8 mouse cellular contexts compared by ENCODE assay signal in the genomic region with DNA sequence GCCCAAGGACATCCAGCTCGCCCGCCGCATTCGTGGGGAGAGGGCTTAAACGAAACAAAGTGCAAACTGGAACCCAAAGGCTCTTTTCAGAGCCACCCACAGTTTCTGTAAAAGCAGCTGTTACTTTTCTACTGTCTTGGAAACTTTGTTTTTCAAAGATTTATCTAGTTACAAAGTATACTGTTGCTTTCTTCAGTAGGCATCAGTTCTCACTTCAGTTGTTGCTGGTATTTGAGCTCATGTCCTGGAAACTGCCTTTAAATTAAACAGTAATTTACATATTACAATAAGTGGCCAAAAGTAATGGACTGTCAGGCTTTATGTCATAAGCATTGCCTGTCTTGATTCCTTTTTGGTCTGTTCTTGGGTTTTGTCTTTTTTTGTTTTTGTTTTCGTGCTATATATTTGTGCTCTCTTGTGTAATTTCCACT. TPM values are rescaled to one million over a fixed set of nuclear protein-coding genes. Genes with fewer than 3 reads are reported as not detected.
DNase-seq lines count a peak whose midpoint lies in the region; ATAC-seq and TF ChIP-seq lines count a peak whose summit lies in the region.

No protein-coding gene starts in this region.

- ATAC-seq in megakaryocyte, adult 5-6 weeks (ENCODE audit: poor library complexity, severe bottlenecking), result no peak
- ATAC-seq in embryonic facial prominence, embryonic 13.5 days (ENCODE audit: insufficient number of reproducible peaks, insufficient read depth, low FRiP score, low TSS enrichment, low read depth), result no peak
- no peak for ATAC-seq in limb, embryonic 13.5 days (ENCODE audit: low FRiP score, low read depth)
- no peak for ATAC-seq in stomach, postnatal 0 days (ENCODE audit: low FRiP score, low TSS enrichment)
- no peak for ATAC-seq in erythroid progenitor cell, adult 5-6 weeks (replicated peaks; ENCODE audit: low FRiP score, poor library complexity, severe bottlenecking)

- peak overlapping the region; percentile 73 for H3K9ac ChIP-seq in embryonic facial prominence, embryonic 13.5 days
- H3K9ac ChIP-seq in limb, embryonic 13.5 days, result peak overlapping the region; percentile 65
- peak overlapping the region; percentile 47 for H3K9ac ChIP-seq in stomach, postnatal 0 days (ENCODE audit: low read length)

- peak overlapping the region; percentile 87 for H3K27ac ChIP-seq in embryonic facial prominence, embryonic 13.5 days
- peak overlapping the region; percentile 76 for H3K27ac ChIP-seq in limb, embryonic 13.5 days
- H3K27ac ChIP-seq in stomach, postnatal 0 days (replicated peaks), result 0 out of 2 replicates have a peak overlapping the region, but pooled peaks have one; percentile 18
- H3K27ac ChIP-seq in cerebellum, adult 2 months (ENCODE audit: insufficient read depth, low read length), result no peak overlapping the region

- peak overlapping the region; percentile 67 for H3K4me2 ChIP-seq in embryonic facial prominence, embryonic 13.5 days
- H3K4me2 ChIP-seq in limb, embryonic 13.5 days (replicated peaks), result peak overlapping the region; percentile 65
- peak overlapping the region; percentile 40 for H3K4me2 ChIP-seq in stomach, postnatal 0 days (replicated peaks; ENCODE audit: low read depth)

- H3K36me3 ChIP-seq in megakaryocyte, embryonic 14.5 days (replicated peaks; ENCODE audit: low read length), result no peaks in the 10 kb centered on the region
- H3K36me3 ChIP-seq in embryonic facial prominence, embryonic 13.5 days, result no peaks in the 10 kb centered on the region
- H3K36me3 ChIP-seq in limb, embryonic 13.5 days, result no peaks in the 10 kb centered on the region
- no peaks in the 10 kb centered on the region for H3K36me3 ChIP-seq in stomach, postnatal 0 days (ENCODE audit: control insufficient read depth, insufficient read depth, low read length)

- DNase-seq in stomach, postnatal 0 days (ENCODE audit: low spot score), result no peak
- no peak for DNase-seq in adrenal gland, adult (ENCODE audit: inconsistent age in 2 of 2, low spot score in 1 of 2)
- DNase-seq in cerebellum, adult 2 months, result no peak

- peak overlapping the region; percentile 87 for H3K4me3 ChIP-seq in megakaryocyte, embryonic 14.5 days (replicated peaks)
- peak overlapping the region; percentile 42 for H3K4me3 ChIP-seq in embryonic facial prominence, embryonic 13.5 days
- H3K4me3 ChIP-seq in limb, embryonic 13.5 days, result peak overlapping the region; percentile 42
- H3K4me3 ChIP-seq in stomach, postnatal 0 days (ENCODE audit: low read depth, low read length), result peak overlapping the region; percentile 20
- no peak overlapping the region for H3K4me3 ChIP-seq in cerebellum, adult 2 months (replicated peaks; ENCODE audit: insufficient read depth, low read depth, low read length)

- no peak for TF ChIP-seq CTCF in stomach, postnatal 0 days (IDR thresholded peaks at IDR 0.05; ENCODE audit: low read depth)
- no peak for TF ChIP-seq CTCF in cerebellum, adult 2 months (IDR thresholded peaks at IDR 0.05; ENCODE audit: borderline replicate concordance, insufficient read depth, low read depth, low read length)

- no peak for TF ChIP-seq POLR2A in cerebellum, adult 2 months (IDR thresholded peaks at IDR 0.05; ENCODE audit: borderline replicate concordance, insufficient read depth, low read length)

- TF ChIP-seq EP300 in stomach, postnatal 0 days (optimal IDR thresholded peaks at IDR 0.05), result no peak

- H3K27me3 ChIP-seq in megakaryocyte, embryonic 14.5 days (replicated peaks), result no peaks in the 10 kb centered on the region
- no peaks in the 10 kb centered on the region for H3K27me3 ChIP-seq in embryonic facial prominence, embryonic 13.5 days
- H3K27me3 ChIP-seq in limb, embryonic 13.5 days, result no peaks in the 10 kb centered on the region
- no peaks in the 10 kb centered on the region for H3K27me3 ChIP-seq in stomach, postnatal 0 days (ENCODE audit: control insufficient read depth, insufficient read depth, low read length)
- H3K27me3 ChIP-seq in cerebellum, adult 2 months (ENCODE audit: control insufficient read depth, insufficient read depth, low read length), result no peaks in the 10 kb centered on the region

- peaks cover 55% of the 10 kb centered on the region for H3K4me1 ChIP-seq in megakaryocyte, embryonic 14.5 days
- H3K4me1 ChIP-seq in embryonic facial prominence, embryonic 13.5 days, result peaks cover 19% of the 10 kb centered on the region; the same call in 1 of the 2 replicates
- H3K4me1 ChIP-seq in limb, embryonic 13.5 days, result peaks cover 27% of the 10 kb centered on the region
- H3K4me1 ChIP-seq in stomach, postnatal 0 days (replicated peaks; ENCODE audit: control insufficient read depth, insufficient read depth), result no peaks in the 10 kb centered on the region
- H3K4me1 ChIP-seq in cerebellum, adult 2 months (ENCODE audit: control insufficient read depth, insufficient read depth, low read length), result no peaks in the 10 kb centered on the region

- 1% methylated on average over 6 of the region's 6 CpGs for whole genome bisulfite sequencing in embryonic facial prominence, embryonic 13.5 days
- 4% methylated on average over 6 of the region's 6 CpGs for WGBS in limb, embryonic 13.5 days
- 6% methylated on average over 6 of the region's 6 CpGs for WGBS in stomach, postnatal 0 days
- WGBS in cerebellum, adult 2 months, result 15% methylated on average over 6 of the region's 6 CpGs

- H3K9me3 ChIP-seq in megakaryocyte, embryonic 14.5 days, result no peaks in the 10 kb centered on the region
- no peaks in the 10 kb centered on the region for H3K9me3 ChIP-seq in embryonic facial prominence, embryonic 13.5 days
- H3K9me3 ChIP-seq in limb, embryonic 13.5 days, result no peaks in the 10 kb centered on the region
- no peaks in the 10 kb centered on the region for H3K9me3 ChIP-seq in stomach, postnatal 0 days (ENCODE audit: control insufficient read depth, low read length)

RNA-seq across cellular contexts. Expression of a gene that starts 0.7 kb away (rescaled TPM):
- polyA plus RNA-seq in megakaryocyte, embryonic 14.5 days (2012; ENCODE audit: insufficient read depth, low replicate concordance), result 9.9 and 14.5 TPM in 2 replicates
- 495 and 572 TPM in 2 replicates for total RNA-seq in megakaryocyte, adult 5-6 weeks (2015)
- total RNA-seq in megakaryocyte, adult 5-6 weeks (2017), result 546 and 613 TPM in 2 replicates
- polyA plus RNA-seq in embryonic facial prominence, embryonic 13.5 days (2015; fragmentation: Nextera tagmentation; extraction: Ambion mirVana), result 15.6 and 18.1 TPM in 2 replicates
- polyA plus RNA-seq in limb, embryonic 13.5 days (2015; fragmentation: Nextera tagmentation; extraction: Ambion mirVana), result 14.7 and 16.3 TPM in 2 replicates
- 3.9 and 6.7 TPM in 2 replicates for polyA plus RNA-seq in stomach, postnatal 0 days (2015; fragmentation: Nextera tagmentation; extraction: Ambion mirVana)
- polyA plus RNA-seq in cerebellum, adult 2 months (2012; rRNA removed), result 0.40 TPM in 1 of 2 replicates, not detected in the other
- total RNA-seq in erythroid progenitor cell, adult 5-6 weeks (2015; ENCODE audit: low replicate concordance), result 1,233 and 1,450 TPM in 2 replicates
- 1,686 and 1,833 TPM in 2 replicates for total RNA-seq in erythroid progenitor cell, adult 5-6 weeks (2017; ENCODE audit: low replicate concordance)

RNA-seq across cellular contexts. Expression of a gene that starts 1.8 kb away (rescaled TPM):
- 16.0 and 17.5 TPM in 2 replicates for polyA plus RNA-seq in megakaryocyte, embryonic 14.5 days (2012; ENCODE audit: insufficient read depth, low replicate concordance)
- 64.3 and 114 TPM in 2 replicates for total RNA-seq in megakaryocyte, adult 5-6 weeks (2015)
- total RNA-seq in megakaryocyte, adult 5-6 weeks (2017), result 3,821 and 4,666 TPM in 2 replicates
- 53.1 and 58.6 TPM in 2 replicates for polyA plus RNA-seq in embryonic facial prominence, embryonic 13.5 days (2015; fragmentation: Nextera tagmentation; extraction: Ambion mirVana)
- polyA plus RNA-seq in limb, embryonic 13.5 days (2015; fragmentation: Nextera tagmentation; extraction: Ambion mirVana), result 47.8 and 56.8 TPM in 2 replicates
- 7.3 and 15.7 TPM in 2 replicates for polyA plus RNA-seq in stomach, postnatal 0 days (2015; fragmentation: Nextera tagmentation; extraction: Ambion mirVana)
- polyA plus RNA-seq in cerebellum, adult 2 months (2012; rRNA removed), result 1.1 TPM in 1 of 2 replicates, not detected in the other
- 222 and 372 TPM in 2 replicates for total RNA-seq in erythroid progenitor cell, adult 5-6 weeks (2015; ENCODE audit: low replicate concordance)
- total RNA-seq in erythroid progenitor cell, adult 5-6 weeks (2017; ENCODE audit: low replicate concordance), result 5,516 and 10,292 TPM in 2 replicates

RNA-seq across cellular contexts. Expression of a gene that starts 4.1 kb away (rescaled TPM):
- polyA plus RNA-seq in megakaryocyte, embryonic 14.5 days (2012; ENCODE audit: insufficient read depth, low replicate concordance), result 17.4 and 40.7 TPM in 2 replicates
- total RNA-seq in megakaryocyte, adult 5-6 weeks (2015), result 64.8 and 95.3 TPM in 2 replicates
- 562 and 732 TPM in 2 replicates for total RNA-seq in megakaryocyte, adult 5-6 weeks (2017)
- polyA plus RNA-seq in embryonic facial prominence, embryonic 13.5 days (2015; fragmentation: Nextera tagmentation; extraction: Ambion mirVana), result 7.6 and 9.2 TPM in 2 replicates
- polyA plus RNA-seq in limb, embryonic 13.5 days (2015; fragmentation: Nextera tagmentation; extraction: Ambion mirVana), result 7.2 and 13.5 TPM in 2 replicates
- polyA plus RNA-seq in stomach, postnatal 0 days (2015; fragmentation: Nextera tagmentation; extraction: Ambion mirVana), result 0.46 and 2.0 TPM in 2 replicates
- polyA plus RNA-seq in cerebellum, adult 2 months (2012; rRNA removed), result 4.8 and 5.4 TPM in 2 replicates
- 331 and 380 TPM in 2 replicates for total RNA-seq in erythroid progenitor cell, adult 5-6 weeks (2015; ENCODE audit: low replicate concordance)
- 1,134 and 2,811 TPM in 2 replicates for total RNA-seq in erythroid progenitor cell, adult 5-6 weeks (2017; ENCODE audit: low replicate concordance)

RNA-seq across cellular contexts. Expression of a gene that starts 6.2 kb away (rescaled TPM):
- polyA plus RNA-seq in megakaryocyte, embryonic 14.5 days (2012; ENCODE audit: insufficient read depth, low replicate concordance), result 7.4 TPM in 1 of 2 replicates, not detected in the other
- 264 and 296 TPM in 2 replicates for total RNA-seq in megakaryocyte, adult 5-6 weeks (2015)
- 5,681 and 7,839 TPM in 2 replicates for total RNA-seq in megakaryocyte, adult 5-6 weeks (2017)
- 3.5 and 4.2 TPM in 2 replicates for polyA plus RNA-seq in embryonic facial prominence, embryonic 13.5 days (2015; fragmentation: Nextera tagmentation; extraction: Ambion mirVana)
- polyA plus RNA-seq in limb, embryonic 13.5 days (2015; fragmentation: Nextera tagmentation; extraction: Ambion mirVana), result 2.2 and 3.1 TPM in 2 replicates
- polyA plus RNA-seq in stomach, postnatal 0 days (2015; fragmentation: Nextera tagmentation; extraction: Ambion mirVana), result 0.40 and 0.91 TPM in 2 replicates
- polyA plus RNA-seq in cerebellum, adult 2 months (2012; rRNA removed), result 0.56 and 0.97 TPM in 2 replicates
- total RNA-seq in erythroid progenitor cell, adult 5-6 weeks (2015; ENCODE audit: low replicate concordance), result 856 and 1,017 TPM in 2 replicates
- total RNA-seq in erythroid progenitor cell, adult 5-6 weeks (2017; ENCODE audit: low replicate concordance), result 7,682 and 13,399 TPM in 2 replicates

RNA-seq across cellular contexts. Expression of a gene that starts 7.4 kb away (rescaled TPM):
- polyA plus RNA-seq in megakaryocyte, embryonic 14.5 days (2012; ENCODE audit: insufficient read depth, low replicate concordance), result 12.6 TPM in 1 of 2 replicates, not detected in the other
- 115 and 119 TPM in 2 replicates for total RNA-seq in megakaryocyte, adult 5-6 weeks (2015)
- 508 and 593 TPM in 2 replicates for total RNA-seq in megakaryocyte, adult 5-6 weeks (2017)
- polyA plus RNA-seq in embryonic facial prominence, embryonic 13.5 days (2015; fragmentation: Nextera tagmentation; extraction: Ambion mirVana), result 11.3 and 14.4 TPM in 2 replicates
- 17.7 and 20.6 TPM in 2 replicates for polyA plus RNA-seq in limb, embryonic 13.5 days (2015; fragmentation: Nextera tagmentation; extraction: Ambion mirVana)
- polyA plus RNA-seq in stomach, postnatal 0 days (2015; fragmentation: Nextera tagmentation; extraction: Ambion mirVana), result 1.2 and 1.8 TPM in 2 replicates
- 0.23 and 0.30 TPM in 2 replicates for polyA plus RNA-seq in cerebellum, adult 2 months (2012; rRNA removed)
- total RNA-seq in erythroid progenitor cell, adult 5-6 weeks (2015; ENCODE audit: low replicate concordance), result 412 and 474 TPM in 2 replicates
- 1,335 and 2,217 TPM in 2 replicates for total RNA-seq in erythroid progenitor cell, adult 5-6 weeks (2017; ENCODE audit: low replicate concordance)
